Mouse (Mus musculus): Measurements from ENCODE around the gene Slpi. TPM values are rescaled to one million over a fixed set of nuclear protein-coding genes. Genes with fewer than 3 reads are reported as not detected.

The Slpi gene
- total and polyA plus RNA-seq, 3 experiments = not detected

DNA sequence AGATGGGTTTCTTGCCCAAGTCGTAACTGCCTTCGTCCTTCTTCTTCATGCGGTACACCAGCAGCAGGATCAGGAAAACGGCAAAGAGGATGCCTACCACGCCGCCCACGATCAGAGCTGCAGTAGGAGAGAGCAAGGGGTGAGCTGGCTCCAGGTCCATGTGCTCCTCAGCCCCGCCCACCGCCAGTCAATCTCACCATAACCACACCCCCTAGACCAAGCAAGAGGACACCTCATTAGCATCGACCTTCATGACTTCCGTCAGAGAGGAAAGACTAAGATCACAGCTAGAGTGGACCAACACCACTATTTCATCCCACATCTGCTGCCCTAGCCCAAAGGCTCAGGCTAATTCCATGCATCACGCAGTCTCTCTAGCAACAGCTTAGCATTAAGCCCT lies 37.2 kb upstream of the Slpi start:
- Histone ChIP-seq H3K4me3 (ENCODE audit: control insufficient read depth in 1 of 2, insufficient read depth in 1 of 2, low read depth in 2 of 2, low read length in 2 of 2) (no peak overlapping the region), H3K27ac (ENCODE audit: control insufficient read depth, low read depth, low read length) (no peak overlapping the region), H3K79me2 (ENCODE audit: control insufficient read depth, insufficient read depth, low read length, poor library complexity) (no peaks in the 10 kb centered on the region), H3K27me3 (ENCODE audit: control insufficient read depth in 1 of 2, insufficient read depth in 2 of 2, low read length in 2 of 2) (peaks cover 0 to 8% of the 10 kb centered on the region in 2 experiments), H3K4me1 (ENCODE audit: control insufficient read depth in 1 of 2, insufficient read depth in 2 of 2, low read length in 2 of 2) (no peaks in the 10 kb centered on the region), H3K36me3 (ENCODE audit: control insufficient read depth in 1 of 2, insufficient read depth in 2 of 2, low read length in 2 of 2) (no peaks in the 10 kb centered on the region), H3K9me3 (replicated peaks; ENCODE audit: insufficient read depth, low read length) (no peaks in the 10 kb centered on the region), H3K9ac (ENCODE audit: control insufficient read depth, low read depth, low read length, poor library complexity, severe bottlenecking) (no peak overlapping the region)
- TF ChIP-seq USF1 (IDR thresholded peaks at IDR 0.05; ENCODE audit: low read depth, low read length) (no peak), BHLHE40 (IDR thresholded peaks at IDR 0.05; ENCODE audit: borderline replicate concordance, low read depth, low read length) (no peak), GABPA (IDR thresholded peaks at IDR 0.05; ENCODE audit: low read depth, low read length) (no peak), CHD1 (IDR thresholded peaks at IDR 0.05; ENCODE audit: low read depth, low read length) (no peak), E2F4 (IDR thresholded peaks at IDR 0.05; ENCODE audit: borderline replicate concordance, low read depth, low read length) (no peak), MYB (IDR thresholded peaks at IDR 0.05; ENCODE audit: low read depth, low read length) (no peak), ZKSCAN1 (IDR thresholded peaks at IDR 0.05; ENCODE audit: low read depth, low read length) (no peak), MAZ (IDR thresholded peaks at IDR 0.05; ENCODE audit: low read depth, low read length) (no peak), MAFK (IDR thresholded peaks at IDR 0.05; ENCODE audit: borderline replicate concordance, low read depth, low read length) (no peak), ETS1 (IDR thresholded peaks at IDR 0.05; ENCODE audit: low read depth, low read length) (no peak), JUND (IDR thresholded peaks at IDR 0.05; ENCODE audit: low read depth, low read length) (no peak)
- DNase-seq (ENCODE audit: low read depth, low spot score) = no peak

DNA sequence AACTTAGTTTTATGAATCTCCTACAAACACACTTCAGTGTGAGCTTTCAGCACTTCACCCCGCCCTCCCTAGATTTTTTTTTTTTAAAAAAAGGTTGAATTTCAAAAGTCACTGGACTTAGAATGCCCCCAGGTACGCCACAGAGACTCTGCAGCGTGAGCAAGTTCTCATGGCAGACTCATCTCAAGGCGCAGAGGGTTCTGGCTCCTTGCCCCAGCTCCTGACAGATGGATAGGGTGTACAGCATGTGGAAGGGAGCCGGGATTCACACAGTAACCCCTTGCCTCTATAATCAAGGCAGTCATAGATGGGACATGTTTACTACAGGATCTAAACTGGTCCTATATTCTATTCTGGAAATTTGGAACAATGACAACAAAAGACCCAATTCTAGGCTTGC lies 36.5 kb upstream of the Slpi start:
- TF ChIP-seq CHD2 (IDR thresholded peaks at IDR 0.05; ENCODE audit: low read length) (no peak), TBP (IDR thresholded peaks at IDR 0.05; ENCODE audit: low read depth, low read length) (no peak), CTCF (IDR thresholded peaks at IDR 0.05 in 2 of 3, conservative IDR thresholded peaks at IDR 0.05 in 1 of 3; ENCODE audit: control insufficient read depth in 1 of 3, insufficient read depth in 1 of 3, low read depth in 2 of 3, low read length in 3 of 3, poor library complexity in 1 of 3, severe bottlenecking in 1 of 3) (no peak), MYB (IDR thresholded peaks at IDR 0.05; ENCODE audit: low read depth, low read length) (no peak), USF2 (IDR thresholded peaks at IDR 0.05; ENCODE audit: borderline replicate concordance in 1 of 2, insufficient read depth in 1 of 2, low read depth in 1 of 2, low read length in 2 of 2) (no peak), RCOR1 (IDR thresholded peaks at IDR 0.05; ENCODE audit: low read depth, low read length) (no peak), ZKSCAN1 (IDR thresholded peaks at IDR 0.05; ENCODE audit: low read depth, low read length) (no peak), GATA1 (IDR thresholded peaks at IDR 0.05; ENCODE audit: low read depth, low read length) (no peak), JUND (IDR thresholded peaks at IDR 0.05; ENCODE audit: low read depth, low read length) (no peak), MAX (IDR thresholded peaks at IDR 0.05; ENCODE audit: low read length) (no peak), E2F4 (IDR thresholded peaks at IDR 0.05; ENCODE audit: borderline replicate concordance, low read depth, low read length) (no peak), HCFC1 (IDR thresholded peaks at IDR 0.05; ENCODE audit: low read depth, low read length) (no peak), SMC3 (IDR thresholded peaks at IDR 0.05; ENCODE audit: low read depth, low read length) (no peak), TCF12 (IDR thresholded peaks at IDR 0.05; ENCODE audit: low read depth, low read length) (no peak), MYC (IDR thresholded peaks at IDR 0.05; ENCODE audit: low read depth, low read length) (no peak), ELF1 (IDR thresholded peaks at IDR 0.05; ENCODE audit: low read depth, low read length) (no peak), GABPA (IDR thresholded peaks at IDR 0.05; ENCODE audit: low read depth, low read length) (no peak), CHD1 (IDR thresholded peaks at IDR 0.05; ENCODE audit: low read depth, low read length) (no peak), RAD21 (IDR thresholded peaks at IDR 0.05; ENCODE audit: low read depth, low read length) (no peak), BHLHE40 (IDR thresholded peaks at IDR 0.05; ENCODE audit: borderline replicate concordance, low read depth, low read length) (no peak)
- no peaks in the 10 kb centered on the region for H3K4me1 ChIP-seq (ENCODE audit: control insufficient read depth in 1 of 2, insufficient read depth in 2 of 2, low read length in 2 of 2)
- no peaks in the 10 kb centered on the region for H3K79me2 ChIP-seq (ENCODE audit: control insufficient read depth, insufficient read depth, low read length, poor library complexity)
- H3K9me3 ChIP-seq (replicated peaks; ENCODE audit: insufficient read depth, low read length) = no peaks in the 10 kb centered on the region
- no peak overlapping the region for H3K4me3 ChIP-seq (ENCODE audit: control insufficient read depth in 1 of 2, insufficient read depth in 1 of 2, low read depth in 2 of 2, low read length in 2 of 2)
- no peak for DNase-seq (ENCODE audit: low read depth, low spot score)
- H3K27me3 ChIP-seq (ENCODE audit: control insufficient read depth in 1 of 2, insufficient read depth in 2 of 2, low read length in 2 of 2) = peaks cover 0 to 8% of the 10 kb centered on the region in 2 experiments
- no peak overlapping the region for H3K27ac ChIP-seq (ENCODE audit: control insufficient read depth, low read depth, low read length)
- no peaks in the 10 kb centered on the region for H3K36me3 ChIP-seq (ENCODE audit: control insufficient read depth in 1 of 2, insufficient read depth in 2 of 2, low read length in 2 of 2)
- no peak overlapping the region for H3K9ac ChIP-seq (ENCODE audit: control insufficient read depth, low read depth, low read length, poor library complexity, severe bottlenecking)

Data from MEL (cell line).